Mouse (Mus musculus) ES-Bruce4 (cell line): Measurements from ENCODE around the gene Apba1. TPM values are rescaled to one million over a fixed set of nuclear protein-coding genes. Genes with fewer than 3 reads are reported as not detected.

ENCODE experiments used
- H3K27ac ChIP-seq: 2 replicates; pipeline ENCODE4 v1.5.1; 2012; ENCODE audit warnings: low read length, inconsistent platforms; ENCODE audit not compliant: insufficient read depth
- H3K27me3 ChIP-seq: 2 replicates; pipeline ENCODE4 v1.6.1; 2012; ENCODE audit warnings: mild to moderate bottlenecking, low read length, inconsistent platforms; ENCODE audit not compliant: control insufficient read depth, poor library complexity, insufficient read depth, severe bottlenecking
- H3K36me3 ChIP-seq: 2 replicates; pipeline ENCODE4 v1.6.1; 2012; ENCODE audit warnings: inconsistent platforms, mild to moderate bottlenecking, low read length, moderate library complexity; ENCODE audit not compliant: control insufficient read depth, poor library complexity, insufficient read depth, severe bottlenecking
- H3K4me1 ChIP-seq: one replicate; pipeline ENCODE4 v1.8.1; 2011; ENCODE audit warnings: low read length; ENCODE audit not compliant: control insufficient read depth, insufficient read depth
- H3K4me3 ChIP-seq: 2 replicates; pipeline ENCODE4 v1.5.1; 2011; ENCODE audit warnings: low read depth, mild to moderate bottlenecking, low read length
- H3K9ac ChIP-seq: 2 replicates; pipeline ENCODE4 v1.6.1; 2012; ENCODE audit warnings: low read depth, mild to moderate bottlenecking, inconsistent platforms; ENCODE audit not compliant: poor library complexity, severe bottlenecking
- H3K9me3 ChIP-seq: replicated peaks from 2 replicates; pipeline ENCODE4 v1.6.1; 2012; ENCODE audit warnings: mild to moderate bottlenecking, low read length, inconsistent platforms; ENCODE audit not compliant: control insufficient read depth, poor library complexity, insufficient read depth, severe bottlenecking
- CTCF ChIP-seq: IDR thresholded peaks from one replicate; pipeline ENCODE4 v1.8.1; 2011; ENCODE audit warnings: low read depth, low read length
- EP300 ChIP-seq: IDR thresholded peaks from 2 replicates; pipeline ENCODE4 v1.6.1; 2011; ENCODE audit warnings: low read depth, low read length; ENCODE audit not compliant: insufficient read depth
- POLR2A ChIP-seq: IDR thresholded peaks from one replicate; pipeline ENCODE4 v1.8.1; 2011; ENCODE audit warnings: low read length; ENCODE audit not compliant: insufficient read depth
- polyA plus RNA-seq: library from polyadenylated mRNA; stranded (reverse); fragments of >200 nt; gene quantifications from 2 replicates; pipeline ENCODE4 v1.2.4, GENCODE M21; 2011; ENCODE audit warnings: low read depth; ENCODE audit not compliant: missing spikeins, insufficient read depth, insufficient read length

The Apba1 gene
- polyA plus RNA-seq, 1 experiment: 0.16 TPM

DNA sequence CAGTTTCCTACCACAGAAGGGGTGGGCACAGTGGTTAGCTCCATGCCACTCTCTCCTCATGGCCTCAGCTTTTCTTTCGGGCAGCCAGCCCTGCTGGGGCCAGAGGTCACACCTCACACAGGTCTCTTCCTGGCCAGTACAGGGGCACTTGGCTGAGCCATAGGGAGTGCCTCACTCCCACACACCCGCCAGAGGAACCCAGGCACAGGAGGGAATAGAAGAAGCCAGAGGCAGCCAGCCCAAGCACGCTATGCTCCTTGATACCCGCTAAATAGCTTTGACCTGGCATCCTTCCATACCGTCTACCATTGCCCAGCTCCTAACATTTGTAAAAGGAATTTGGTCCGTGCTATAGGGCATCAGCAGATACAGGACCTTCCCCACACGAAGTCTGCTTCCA is 201.2 kb downstream of the Apba1 start:
- H3K27ac ChIP-seq: no peak overlapping the region
- H3K4me3 ChIP-seq: no peak overlapping the region
- TF ChIP-seq EP300: no peak
- no peak for TF ChIP-seq CTCF
- no peak for TF ChIP-seq POLR2A
- H3K9ac ChIP-seq: no peak overlapping the region
- no peaks in the 10 kb centered on the region for H3K36me3 ChIP-seq
- no peaks in the 10 kb centered on the region for H3K27me3 ChIP-seq
- H3K4me1 ChIP-seq: no peaks in the 10 kb centered on the region
- H3K9me3 ChIP-seq: no peaks in the 10 kb centered on the region

DNA sequence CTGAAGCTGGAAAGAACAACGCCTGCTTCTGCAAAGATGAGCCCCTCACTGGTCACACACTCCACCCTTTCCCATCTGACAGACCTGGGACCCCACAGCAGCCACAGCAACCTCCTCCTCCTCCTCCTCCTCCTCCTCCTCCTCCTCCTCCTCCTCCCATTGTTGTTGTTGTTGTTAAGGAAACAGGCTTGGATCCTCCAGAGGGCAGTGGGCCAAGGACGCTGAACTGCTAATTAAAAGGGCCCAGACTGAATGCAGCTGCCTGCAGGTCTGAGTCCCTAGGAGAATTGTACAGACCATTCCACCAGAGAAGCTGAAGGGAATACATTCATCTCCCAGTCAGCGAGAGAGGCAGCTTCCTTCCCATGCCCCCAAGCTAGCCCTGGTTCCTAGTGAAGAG is 201.6 kb downstream of the Apba1 start:
- no peaks in the 10 kb centered on the region for H3K9me3 ChIP-seq
- H3K36me3 ChIP-seq: no peaks in the 10 kb centered on the region
- no peak overlapping the region for H3K27ac ChIP-seq
- H3K9ac ChIP-seq: no peak overlapping the region
- TF ChIP-seq CTCF (no peak), EP300 (no peak), POLR2A (no peak)
- no peaks in the 10 kb centered on the region for H3K4me1 ChIP-seq
- no peaks in the 10 kb centered on the region for H3K27me3 ChIP-seq
- H3K4me3 ChIP-seq: no peak overlapping the region

DNA sequence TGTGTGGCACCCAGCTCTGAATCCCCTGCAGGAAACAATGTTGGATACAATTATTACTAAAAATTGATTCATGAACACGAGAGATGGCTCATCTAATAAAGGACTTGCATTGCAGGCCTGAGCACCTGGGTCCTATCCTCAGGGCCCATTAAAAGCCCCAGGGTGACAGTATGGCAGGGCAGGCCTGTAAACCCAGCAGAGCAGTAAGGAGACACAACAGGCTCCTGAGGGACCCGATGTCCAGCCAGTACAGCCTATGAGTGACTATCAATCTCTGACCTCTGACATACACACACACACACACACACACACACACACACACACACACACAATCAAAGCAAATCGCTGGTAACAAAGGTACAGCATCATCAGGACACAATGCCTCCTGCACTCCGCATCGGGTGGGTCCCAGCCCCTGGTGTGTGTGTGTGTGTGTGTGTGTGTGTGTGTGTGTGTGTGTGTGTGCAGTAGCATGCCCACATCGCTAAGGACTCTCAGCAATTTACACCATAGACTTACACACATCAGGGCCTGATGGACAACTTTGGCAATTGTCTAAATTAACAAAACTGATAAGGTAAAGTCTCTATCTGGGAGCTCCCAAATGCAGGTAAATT is 202.3 kb downstream of the Apba1 start:
- Histone ChIP-seq H3K9ac (no peak overlapping the region), H3K27me3 (no peaks in the 10 kb centered on the region), H3K4me1 (no peaks in the 10 kb centered on the region), H3K4me3 (no peak overlapping the region), H3K9me3 (no peaks in the 10 kb centered on the region), H3K36me3 (no peaks in the 10 kb centered on the region), H3K27ac (no peak overlapping the region)
- TF ChIP-seq EP300 (no peak), POLR2A (no peak), CTCF (no peak)

DNA sequence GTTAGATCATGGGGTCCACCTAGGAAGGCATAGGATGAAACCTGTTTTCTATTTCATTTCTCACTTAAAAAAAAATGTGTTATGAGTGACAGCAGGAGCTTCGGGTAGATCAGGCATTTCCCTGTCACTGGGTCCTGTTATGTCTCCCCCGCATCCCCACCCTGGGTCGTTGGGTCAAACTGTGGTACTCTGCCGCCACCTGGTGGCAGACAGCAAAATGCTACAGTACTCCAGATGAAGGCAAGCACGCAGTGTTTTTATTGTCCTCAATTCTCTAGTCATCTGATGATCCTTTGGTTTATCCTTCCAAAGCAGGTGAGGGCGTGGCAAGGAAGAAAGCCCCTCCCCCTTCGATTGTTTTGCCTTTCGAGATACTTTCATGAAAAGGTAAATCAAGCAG is 202.8 kb downstream of the Apba1 start:
- H3K27me3 ChIP-seq: no peaks in the 10 kb centered on the region
- H3K4me1 ChIP-seq: no peaks in the 10 kb centered on the region
- TF ChIP-seq EP300 (no peak), POLR2A (no peak), CTCF (peak; percentile 94)
- no peak overlapping the region for H3K27ac ChIP-seq
- no peak overlapping the region for H3K9ac ChIP-seq
- H3K4me3 ChIP-seq: no peak overlapping the region
- H3K9me3 ChIP-seq: no peaks in the 10 kb centered on the region
- H3K36me3 ChIP-seq: no peaks in the 10 kb centered on the region

DNA sequence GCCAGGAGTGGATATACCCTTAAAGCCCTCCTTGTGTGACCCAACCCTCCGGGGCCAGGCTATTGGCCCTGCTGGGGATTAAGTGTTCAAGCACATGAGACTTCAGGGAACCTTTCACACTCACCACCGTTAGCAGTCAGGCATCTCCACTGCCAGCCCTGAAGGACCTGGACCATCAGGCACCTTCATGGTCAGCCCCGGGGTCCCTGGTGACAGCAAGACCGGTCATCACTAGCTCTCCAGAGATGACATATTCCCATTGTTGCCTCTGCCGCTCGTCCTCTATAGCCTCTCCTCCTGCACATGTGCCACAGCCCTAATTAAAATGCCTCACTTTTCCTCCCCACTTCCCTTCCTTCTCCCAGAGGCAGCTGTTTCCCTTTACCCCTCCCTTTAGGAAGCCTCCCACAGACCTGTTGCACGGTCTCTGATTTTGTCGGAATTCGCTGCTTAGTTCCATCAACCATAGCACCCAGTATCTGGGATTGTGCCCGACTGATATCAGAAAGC is 205.8 kb downstream of the Apba1 start:
- no peaks in the 10 kb centered on the region for H3K9me3 ChIP-seq
- TF ChIP-seq CTCF: no peak
- no peak for TF ChIP-seq POLR2A
- no peak for TF ChIP-seq EP300
- no peaks in the 10 kb centered on the region for H3K27me3 ChIP-seq
- H3K27ac ChIP-seq: no peak overlapping the region
- H3K4me3 ChIP-seq: no peak overlapping the region
- no peak overlapping the region for H3K9ac ChIP-seq
- no peaks in the 10 kb centered on the region for H3K4me1 ChIP-seq
- H3K36me3 ChIP-seq: no peaks in the 10 kb centered on the region

DNA sequence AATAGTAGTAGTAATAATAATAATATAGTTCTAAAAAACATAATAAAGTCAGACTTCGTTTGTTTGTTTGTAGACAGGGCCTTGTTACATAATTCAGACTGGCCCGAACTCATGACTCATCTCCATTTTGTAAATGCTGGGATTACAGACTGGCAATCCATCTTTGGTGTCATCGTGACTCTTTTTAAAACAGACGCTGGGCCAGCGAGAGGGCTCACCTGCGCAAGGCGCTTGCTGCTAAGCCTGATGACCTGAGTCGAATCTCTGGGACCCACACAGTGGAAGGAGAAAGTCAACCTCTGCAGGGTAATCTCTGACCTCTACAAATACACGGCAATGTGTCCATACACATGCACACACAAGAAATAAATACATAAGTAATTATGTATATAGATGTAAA is 207.7 kb downstream of the Apba1 start:
- no peaks in the 10 kb centered on the region for H3K9me3 ChIP-seq
- H3K36me3 ChIP-seq: no peaks in the 10 kb centered on the region
- no peak overlapping the region for H3K9ac ChIP-seq
- TF ChIP-seq CTCF (no peak), POLR2A (no peak), EP300 (no peak)
- no peak overlapping the region for H3K27ac ChIP-seq
- H3K4me1 ChIP-seq: no peaks in the 10 kb centered on the region
- no peaks in the 10 kb centered on the region for H3K27me3 ChIP-seq
- no peak overlapping the region for H3K4me3 ChIP-seq
